Comparison of ENCODE assay signal across 10 mouse cellular contexts in genomic region chr13:21240788-21241187, GRCm38 (mm10). TPM values are rescaled to one million over a fixed set of nuclear protein-coding genes. Genes with fewer than 3 reads are reported as not detected.
A peak's percentile ranks its signal among the peaks of the same experiment; 100 is the strongest.
DNase-seq lines count a peak whose midpoint lies in the region; ATAC-seq and TF ChIP-seq lines count a peak whose summit lies in the region.
"Had no signal": no experiment of that assay in that cellular context is flagged by ENCODE, and none has a peak within 500 bp of the region (broad histone marks: within the 10 kb centered on the region; RNA-seq: fewer than 3 reads in every experiment).

No protein-coding gene starts in this region.

- H3K4me3 ChIP-seq in ES-Bruce4 (ENCODE audit: low read depth, low read length), result no peak overlapping the region
- H3K4me3 ChIP-seq in liver, embryonic 13.5 days (replicated peaks), result no peak overlapping the region
- H3K4me3 ChIP-seq in kidney, embryonic 15.5 days (replicated peaks), result no peak overlapping the region
- H3K4me3 ChIP-seq: heart, embryonic 13.5 days; limb, embryonic 13.5 days had no signal

- TF ChIP-seq CTCF in ES-Bruce4 (IDR thresholded peaks at IDR 0.05; ENCODE audit: low read depth, low read length), result no peak

- H3K4me1 ChIP-seq in ES-Bruce4 (ENCODE audit: control insufficient read depth, insufficient read depth, low read length), result no peaks in the 10 kb centered on the region
- H3K4me1 ChIP-seq in liver, embryonic 13.5 days (replicated peaks), result peaks cover 31% of the 10 kb centered on the region
- H3K4me1 ChIP-seq in kidney, embryonic 15.5 days, result peaks cover 7% of the 10 kb centered on the region

- peak overlapping the region; percentile 32 for H3K4me2 ChIP-seq in liver, embryonic 13.5 days
- no peak overlapping the region for H3K4me2 ChIP-seq in kidney, embryonic 15.5 days
- H3K4me2 ChIP-seq: heart, embryonic 13.5 days; limb, embryonic 13.5 days had no signal

- 3% methylated on average over 7 of the region's 7 CpGs for WGBS in liver, embryonic 13.5 days (ENCODE audit: insufficient replicate concordance)
- 11% methylated on average over 7 of the region's 7 CpGs for WGBS in kidney, embryonic 15.5 days

- H3K36me3 ChIP-seq in ES-Bruce4 (ENCODE audit: control insufficient read depth, insufficient read depth, low read length, poor library complexity, severe bottlenecking), result no peaks in the 10 kb centered on the region
- H3K36me3 ChIP-seq in liver, embryonic 13.5 days, result no peaks in the 10 kb centered on the region
- H3K36me3 ChIP-seq in kidney, embryonic 15.5 days, result no peaks in the 10 kb centered on the region
- H3K36me3 ChIP-seq: heart, embryonic 13.5 days; limb, embryonic 13.5 days had no signal

- TF ChIP-seq POLR2A in ES-Bruce4 (IDR thresholded peaks at IDR 0.05; ENCODE audit: insufficient read depth, low read length), result no peak

- TF ChIP-seq EP300 in ES-Bruce4 (IDR thresholded peaks at IDR 0.05; ENCODE audit: insufficient read depth, low read depth, low read length), result 0 out of 2 replicates have a peak, but pooled peaks have one; percentile 36

- peaks cover 3% of the 10 kb centered on the region; the same call in 1 of the 2 replicates for H3K9me3 ChIP-seq in ES-Bruce4 (replicated peaks; ENCODE audit: control insufficient read depth, insufficient read depth, low read length, poor library complexity, severe bottlenecking)
- no peaks in the 10 kb centered on the region for H3K9me3 ChIP-seq in liver, embryonic 13.5 days (replicated peaks)
- H3K9me3 ChIP-seq in kidney, embryonic 15.5 days (replicated peaks), result no peaks in the 10 kb centered on the region; the same call in 1 of the 2 replicates
- H3K9me3 ChIP-seq: limb, embryonic 13.5 days had no signal

- DNase-seq in kidney, postnatal 4 days, result peak; percentile 10 to 26
- DNase-seq in kidney, adult 11 months, result no peak
- peak; percentile 74 for DNase-seq in c-Kit-positive CD71-positive TER-119-negative erythroid progenitor cells, embryonic 14.5 days (ENCODE audit: low read depth)
- peak; percentile 72 for DNase-seq in liver, embryonic 13.5 days
- no peak for DNase-seq in kidney, adult 18-20 months

- peak; percentile 86 for ATAC-seq in liver, embryonic 13.5 days (ENCODE audit: low read depth)
- ATAC-seq in kidney, embryonic 15.5 days (replicated peaks; ENCODE audit: low FRiP score), result no peak
- no peak for ATAC-seq in granulocyte monocyte progenitor cell, adult 5-6 weeks (replicated peaks; ENCODE audit: poor library complexity, severe bottlenecking)

- no peak overlapping the region for H3K9ac ChIP-seq in ES-Bruce4 (ENCODE audit: low read depth, poor library complexity, severe bottlenecking)
- no peak overlapping the region for H3K9ac ChIP-seq in liver, embryonic 13.5 days
- H3K9ac ChIP-seq in kidney, embryonic 15.5 days, result no peak overlapping the region
- H3K9ac ChIP-seq: heart, embryonic 13.5 days; limb, embryonic 13.5 days had no signal

- 0 out of 2 replicates have a peak, but pooled peaks cover 2% of the 10 kb centered on the region for H3K27me3 ChIP-seq in ES-Bruce4 (ENCODE audit: control insufficient read depth, insufficient read depth, low read length, poor library complexity, severe bottlenecking)
- peaks cover 10% of the 10 kb centered on the region; the same call in 1 of the 2 replicates for H3K27me3 ChIP-seq in liver, embryonic 13.5 days
- H3K27me3 ChIP-seq in kidney, embryonic 15.5 days, result peaks cover 29% of the 10 kb centered on the region

- no peak overlapping the region for H3K27ac ChIP-seq in ES-Bruce4 (ENCODE audit: insufficient read depth, low read length)
- no peak overlapping the region for H3K27ac ChIP-seq in liver, embryonic 13.5 days
- H3K27ac ChIP-seq in kidney, embryonic 15.5 days, result no peak overlapping the region
- H3K27ac ChIP-seq: heart, embryonic 13.5 days; limb, embryonic 13.5 days had no signal

RNA-seq across cellular contexts. Expression of gene Gpx5, which starts 51.7 kb away (rescaled TPM):
- not detected in 2 replicates for polyA plus RNA-seq in ES-Bruce4 (2011; ENCODE audit: insufficient read depth, insufficient read length, low read depth, missing spikeins)
- not detected in 2 replicates for polyA plus RNA-seq in liver, embryonic 13.5 days (2015; fragmentation: Nextera tagmentation; extraction: Ambion mirVana)
- polyA plus RNA-seq in kidney, embryonic 15.5 days (2015; fragmentation: Nextera tagmentation; extraction: Ambion mirVana), result not detected in 2 replicates
- total RNA-seq in granulocyte monocyte progenitor cell, adult 5-6 weeks (2014; fragmentation: Nextera tagmentation), result not detected in 2 replicates
- total RNA-seq in granulocyte monocyte progenitor cell, adult 5-6 weeks (2017), result not detected in 2 replicates
- polyA plus RNA-seq: heart, embryonic 13.5 days; limb, embryonic 13.5 days had no signal

Comparison
In these comparisons a context has a peak if more than half of its experiments do, and no peak if none do; other contexts are left out.
1. DNase-seq: peak in kidney, postnatal 4 days (2 of 2), c-Kit-positive CD71-positive TER-119-negative erythroid progenitor cells, embryonic 14.5 days (single experiment) and liver, embryonic 13.5 days (single experiment); none in kidney, adult 11 months (single experiment) and kidney, adult 18-20 months (single experiment).